Mouse (Mus musculus) hindbrain, postnatal 0 days (tissue): ENCODE measurements around the gene Itgae. TPM values are rescaled to one million over a fixed set of nuclear protein-coding genes. Genes with fewer than 3 reads are reported as not detected.

Experiments
- ATAC-seq: fragments of 200-750 bp; cut with Nextera tagmentation; 2 replicates; pipeline ENCODE4 v1.8.0; 2017; ENCODE audit warnings: mild to moderate bottlenecking, moderate TSS enrichment, moderate library complexity
- DNase-seq: peaks from one replicate; pipeline ENCODE4 v3.0.0-alpha.2; 2015; ENCODE audit warnings: low spot score
- H3K27ac ChIP-seq: fragments of 300-500 bp; sonication (generic); 2 replicates; pipeline ENCODE4 v1.5.1; 2014; ENCODE audit warnings: mild to moderate bottlenecking
- H3K27me3 ChIP-seq: fragments of 300-500 bp; sonication (generic); 2 replicates; pipeline ENCODE4 v1.6.1; 2014; ENCODE audit warnings: low read length, mixed read lengths; ENCODE audit not compliant: insufficient read depth
- H3K36me3 ChIP-seq: fragments of 300-500 bp; sonication (generic); 2 replicates; pipeline ENCODE4 v1.6.1; 2014; ENCODE audit warnings: low read length, mixed read lengths; ENCODE audit not compliant: insufficient read depth
- H3K4me1 ChIP-seq: fragments of 300-500 bp; sonication (generic); 2 replicates; pipeline ENCODE4 v1.6.1; 2014; ENCODE audit warnings: antibody characterized with exemption, low read length, mixed read lengths; ENCODE audit not compliant: insufficient read depth
- H3K4me2 ChIP-seq: fragments of 300-500 bp; sonication (generic); 2 replicates; pipeline ENCODE4 v1.6.1; 2014; ENCODE audit warnings: low read depth, mild to moderate bottlenecking, low read length, moderate library complexity, mixed read lengths
- H3K4me3 ChIP-seq: fragments of 300-500 bp; sonication (generic); 2 replicates; pipeline ENCODE4 v1.5.1; 2014; ENCODE audit warnings: low read length
- H3K9ac ChIP-seq: fragments of 300-500 bp; sonication (generic); replicated peaks from 2 replicates; pipeline ENCODE4 v1.6.1; 2014; ENCODE audit warnings: mild to moderate bottlenecking, low read length, moderate library complexity, mixed read lengths
- H3K9me3 ChIP-seq: fragments of 300-500 bp; sonication (generic); 2 replicates; pipeline ENCODE4 v1.6.1; 2016; ENCODE audit warnings: low read length, mixed read lengths
- CTCF ChIP-seq: IDR thresholded peaks from 2 replicates; pipeline ENCODE4 v1.5.1; 2016; ENCODE audit warnings: antibody characterized with exemption, control low read depth, low read depth
- WGBS: fragments of 180-500 bp; shearing (Covaris S2); extraction: QIAGEN DNeasy Blood & Tissue Kit; methylation state at CpG from one replicate; pipeline ENCODE4 v1.1.7; 2014; 5-methylcytosine and 5-hydroxymethylcytosine counted together
- polyA plus RNA-seq: library from polyadenylated mRNA; unstranded; fragments of >200 nt; fragmentation: Nextera tagmentation; extraction: Ambion mirVana; gene quantifications from 2 replicates; pipeline ENCODE4 v1.2.1, GENCODE M21; 2015
- total RNA-seq: library from RNA; depleted of rRNA; stranded (reverse); fragments of >200 nt; gene quantifications from 2 replicates; pipeline ENCODE4 v1.2.3, GENCODE M21; 2014

Itgae gene
- total and polyA plus RNA-seq, 2 experiments from 2014 or later: 0.16 to 0.31 TPM

DNA sequence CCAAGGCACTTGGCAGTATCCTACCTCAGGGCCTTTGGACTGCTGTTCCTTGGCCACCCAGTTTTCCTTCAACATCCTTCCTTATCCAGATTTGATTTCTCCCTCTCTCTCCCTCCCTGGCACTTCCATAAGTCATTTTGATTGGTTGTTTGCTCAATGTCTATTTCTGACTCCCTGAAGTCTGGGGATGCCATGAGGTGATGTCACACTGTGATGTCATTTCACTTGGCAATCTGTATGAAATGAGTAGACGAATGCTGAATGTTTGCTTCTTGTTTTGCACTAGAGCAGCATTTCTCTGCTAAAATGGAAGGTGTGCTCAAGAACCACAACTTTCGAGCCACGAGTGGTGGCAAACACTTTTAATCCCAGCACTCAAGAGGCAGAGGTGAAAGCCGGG is 71.2 kb downstream of the Itgae start:
- Histone ChIP-seq H3K9ac (no peak overlapping the region), H3K27me3 (no peaks in the 10 kb centered on the region), H3K27ac (no peak overlapping the region), H3K4me3 (no peak overlapping the region), H3K36me3 (no peaks in the 10 kb centered on the region), H3K4me1 (0 out of 2 replicates have a peak, but pooled peaks cover 6% of the 10 kb centered on the region), H3K4me2 (no peak overlapping the region), H3K9me3 (no peaks in the 10 kb centered on the region)
- TF ChIP-seq CTCF: no peak
- ATAC-seq (no peak), DNase-seq (no peak)
- WGBS: 94% methylated on average over 4 of the region's 4 CpGs

DNA sequence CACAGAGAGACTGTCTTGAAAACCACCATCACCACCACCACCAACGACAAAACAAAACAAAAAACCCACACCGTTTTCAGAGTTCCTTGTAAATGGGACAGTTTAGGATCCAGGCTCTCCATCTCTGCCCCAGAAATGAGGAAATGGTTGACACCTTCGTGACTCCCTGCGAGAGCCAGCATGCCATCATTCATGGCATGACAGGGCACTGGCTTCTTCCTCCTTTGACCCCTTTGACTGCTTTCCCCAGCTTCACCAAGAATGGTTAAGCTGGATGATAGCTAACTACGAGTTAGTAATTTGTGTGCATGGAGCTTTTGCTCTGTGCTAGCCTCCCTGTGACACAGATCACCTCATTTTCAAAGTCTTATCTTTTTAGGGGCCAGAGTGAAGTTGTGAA is 71.9 kb downstream of the Itgae start:
- no peak overlapping the region for H3K27ac ChIP-seq
- TF ChIP-seq CTCF: no peak
- H3K4me3 ChIP-seq: no peak overlapping the region
- no peak overlapping the region for H3K4me2 ChIP-seq
- H3K36me3 ChIP-seq: no peaks in the 10 kb centered on the region
- H3K27me3 ChIP-seq: no peaks in the 10 kb centered on the region
- DNase-seq (no peak), ATAC-seq (no peak)
- 0 out of 2 replicates have a peak, but pooled peaks cover 6% of the 10 kb centered on the region for H3K4me1 ChIP-seq
- WGBS: 73% methylated on average over 5 of the region's 5 CpGs
- no peak overlapping the region for H3K9ac ChIP-seq
- H3K9me3 ChIP-seq: no peaks in the 10 kb centered on the region

- Histone ChIP-seq H3K27ac (no peak overlapping the region), H3K27me3 (no peaks in the 10 kb centered on the region), H3K4me1 (no peaks in the 10 kb centered on the region), H3K9me3 (no peaks in the 10 kb centered on the region), H3K9ac (no peak overlapping the region), H3K36me3 (no peaks in the 10 kb centered on the region), H3K4me2 (no peak overlapping the region), H3K4me3 (no peak overlapping the region)
- TF ChIP-seq CTCF: no peak
- 85% methylated on average over 8 of the region's 8 CpGs for WGBS
- DNase-seq (no peak), ATAC-seq (no peak)
Measured at GRCm38 (mm10) chr11:73168071-73168470, 77.7 kb downstream of the Itgae start.

GRCm38 (mm10) chr11:73168576-73168975 is 78.2 kb downstream of the Itgae start:
- WGBS: 79% methylated on average over 6 of the region's 6 CpGs
- Histone ChIP-seq H3K9ac (no peak overlapping the region), H3K4me1 (no peaks in the 10 kb centered on the region), H3K9me3 (no peaks in the 10 kb centered on the region), H3K27ac (no peak overlapping the region), H3K36me3 (no peaks in the 10 kb centered on the region), H3K4me2 (no peak overlapping the region), H3K27me3 (no peaks in the 10 kb centered on the region), H3K4me3 (no peak overlapping the region)
- ATAC-seq (no peak), DNase-seq (no peak)
- TF ChIP-seq CTCF: no peak

- peak; percentile 82 for TF ChIP-seq CTCF
- H3K9me3 ChIP-seq: no peaks in the 10 kb centered on the region
- H3K36me3 ChIP-seq: no peaks in the 10 kb centered on the region
- no peaks in the 10 kb centered on the region for H3K4me1 ChIP-seq
- no peak overlapping the region for H3K4me3 ChIP-seq
- no peaks in the 10 kb centered on the region for H3K27me3 ChIP-seq
- DNase-seq (peak; percentile 65), ATAC-seq (peak; percentile 39; the same call in 1 of the 2 replicates)
- 48% methylated on average over 4 of the region's 4 CpGs for WGBS
- H3K4me2 ChIP-seq: no peak overlapping the region
- no peak overlapping the region for H3K9ac ChIP-seq
- no peak overlapping the region for H3K27ac ChIP-seq
Measured at GRCm38 (mm10) chr11:73169231-73169630, 78.8 kb downstream of the Itgae start.

- Histone ChIP-seq H3K27me3 (no peaks in the 10 kb centered on the region), H3K27ac (no peak overlapping the region), H3K36me3 (no peaks in the 10 kb centered on the region), H3K4me1 (peaks cover 11% of the 10 kb centered on the region), H3K4me2 (no peak overlapping the region), H3K9me3 (no peaks in the 10 kb centered on the region), H3K4me3 (no peak overlapping the region), H3K9ac (no peak overlapping the region)
- DNase-seq: peak; percentile 37
- ATAC-seq: no peak
- TF ChIP-seq CTCF: no peak
- WGBS: 63% methylated on average over 5 of the region's 5 CpGs
Measured at GRCm38 (mm10) chr11:73172186-73172585, 81.8 kb downstream of the Itgae start.

GRCm38 (mm10) chr11:73175612-73176011 is 85.2 kb downstream of the Itgae start:
- no peak for TF ChIP-seq CTCF
- peaks cover 16% of the 10 kb centered on the region for H3K4me1 ChIP-seq

More at GRCm38 (mm10) chr11:73175612-73176011, 85.2 kb downstream of the Itgae start:
- DNase-seq: no peak
- H3K9ac ChIP-seq: peak overlapping the region; percentile 73; the same call in 1 of the 2 replicates
- no peaks in the 10 kb centered on the region for H3K9me3 ChIP-seq
- 43% methylated on average over 8 of the region's 8 CpGs for WGBS
- H3K36me3 ChIP-seq: no peaks in the 10 kb centered on the region
- H3K4me3 ChIP-seq: peak overlapping the region; percentile 72
- peak overlapping the region; percentile 80 for H3K4me2 ChIP-seq
- H3K27ac ChIP-seq: no peak overlapping the region
- H3K27me3 ChIP-seq: no peaks in the 10 kb centered on the region
- no peak for ATAC-seq
